In the genomic region with DNA sequence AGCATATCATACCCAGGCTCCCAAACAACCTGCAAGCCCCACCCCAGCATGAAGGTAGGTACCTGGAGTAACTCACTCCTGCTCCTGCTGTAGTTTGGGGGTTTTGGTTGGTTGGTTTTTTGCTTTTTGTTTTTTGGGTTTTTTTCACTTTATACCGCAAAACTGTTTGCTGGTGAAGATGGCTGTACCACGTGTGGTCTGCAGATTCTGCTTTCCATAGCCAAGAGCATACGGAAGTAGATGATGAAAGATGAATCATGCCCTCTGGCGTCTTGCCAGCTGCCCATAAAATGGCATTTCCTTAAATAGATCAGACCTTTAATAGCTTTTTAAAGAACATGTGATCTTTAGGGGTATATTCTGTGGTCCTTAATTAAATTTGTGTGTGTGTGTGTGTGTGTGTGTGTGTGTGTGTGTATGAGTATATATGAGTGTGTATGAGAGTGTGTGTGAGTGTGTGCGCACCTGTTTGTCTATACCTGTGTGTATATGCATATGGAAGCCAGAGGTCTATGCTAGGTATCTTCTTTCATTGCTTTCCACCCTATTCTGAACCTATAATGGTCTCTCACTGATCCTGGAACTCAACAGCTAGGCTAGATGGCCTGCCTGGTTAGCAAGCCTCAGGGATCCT, we compare ENCODE assay signal across 8 mouse cellular contexts. TPM values are rescaled to one million over a fixed set of nuclear protein-coding genes. Genes with fewer than 3 reads are reported as not detected.
DNase-seq lines count a peak whose midpoint lies in the region; ATAC-seq and TF ChIP-seq lines count a peak whose summit lies in the region.

No protein-coding gene starts in this region.

- no peak overlapping the region for H3K27ac ChIP-seq in liver, embryonic 11.5 days (ENCODE audit: low read depth, low read length)
- peak overlapping the region; percentile 70 for H3K27ac ChIP-seq in gastrocnemius, adult 2 months
- H3K27ac ChIP-seq in small intestine, adult 2 months (ENCODE audit: insufficient read depth, low read depth, low read length) = peak overlapping the region; percentile 40; the same call in 1 of the 2 replicates
- no peak overlapping the region for H3K27ac ChIP-seq in forebrain, embryonic 16.5 days (ENCODE audit: low read length)
- no peak overlapping the region for H3K27ac ChIP-seq in hindbrain, embryonic 10.5 days

- H3K9ac ChIP-seq in liver, embryonic 11.5 days (ENCODE audit: low read depth, low read length) = no peak overlapping the region
- no peak overlapping the region for H3K9ac ChIP-seq in forebrain, embryonic 16.5 days (replicated peaks; ENCODE audit: low read depth, low read length)

- H3K4me3 ChIP-seq in liver, embryonic 11.5 days (ENCODE audit: low read depth, low read length) = no peak overlapping the region
- H3K4me3 ChIP-seq in gastrocnemius, adult 2 months = no peak overlapping the region
- no peak overlapping the region for H3K4me3 ChIP-seq in small intestine, adult 2 months (ENCODE audit: low read depth, low read length)
- H3K4me3 ChIP-seq in forebrain, embryonic 16.5 days (replicated peaks; ENCODE audit: low read length) = no peak overlapping the region
- no peak overlapping the region for H3K4me3 ChIP-seq in hindbrain, embryonic 10.5 days

- no peaks in the 10 kb centered on the region for H3K36me3 ChIP-seq in liver, embryonic 11.5 days (ENCODE audit: control insufficient read depth, insufficient read depth, low read length)
- H3K36me3 ChIP-seq in small intestine, adult 2 months (ENCODE audit: control insufficient read depth, insufficient read depth, low read length) = peaks cover 29% of the 10 kb centered on the region
- no peaks in the 10 kb centered on the region; the same call in 1 of the 2 replicates for H3K36me3 ChIP-seq in forebrain, embryonic 16.5 days (ENCODE audit: control insufficient read depth, insufficient read depth)
- peaks cover 69% of the 10 kb centered on the region for H3K36me3 ChIP-seq in hindbrain, embryonic 10.5 days

- H3K4me1 ChIP-seq in liver, embryonic 11.5 days (replicated peaks; ENCODE audit: control insufficient read depth, insufficient read depth, low read length) = peaks cover 36% of the 10 kb centered on the region
- peaks cover 20% of the 10 kb centered on the region for H3K4me1 ChIP-seq in small intestine, adult 2 months (ENCODE audit: control insufficient read depth, insufficient read depth, insufficient read length, low read length)
- peaks cover 14% of the 10 kb centered on the region for H3K4me1 ChIP-seq in forebrain, embryonic 16.5 days (replicated peaks; ENCODE audit: control insufficient read depth, insufficient read depth, low read length)
- H3K4me1 ChIP-seq in hindbrain, embryonic 10.5 days (replicated peaks) = peaks cover 16% of the 10 kb centered on the region

- no peak for TF ChIP-seq CTCF in gastrocnemius, adult 2 months (IDR thresholded peaks at IDR 0.05)
- no peak for TF ChIP-seq CTCF in small intestine, adult 2 months (IDR thresholded peaks at IDR 0.05; ENCODE audit: extremely low read depth, insufficient read length, insufficient replicate concordance, low read depth, low read length)

- WGBS in liver, embryonic 11.5 days = 78% methylated on average over 5 of the region's 5 CpGs
- WGBS in small intestine, adult 2 months = 19% methylated on average over 5 of the region's 5 CpGs
- 74% methylated on average over 5 of the region's 5 CpGs for WGBS in forebrain, embryonic 16.5 days
- 92% methylated on average over 5 of the region's 5 CpGs for WGBS in hindbrain, embryonic 10.5 days

- H3K9me3 ChIP-seq in liver, embryonic 11.5 days (ENCODE audit: control insufficient read depth, low read length) = no peaks in the 10 kb centered on the region
- H3K9me3 ChIP-seq in forebrain, embryonic 16.5 days (ENCODE audit: control insufficient read depth, low read length) = no peaks in the 10 kb centered on the region
- no peaks in the 10 kb centered on the region for H3K9me3 ChIP-seq in hindbrain, embryonic 10.5 days

- DNase-seq in liver = peak; percentile 39
- no peak for DNase-seq in liver, embryonic 11.5 days (ENCODE audit: low spot score)
- peak; percentile 68 for DNase-seq in adipocyte (ENCODE audit: low spot score)
- peak; percentile 77 for DNase-seq in gastrocnemius, adult 2 months
- DNase-seq in kidney, postnatal 14 days = peak; percentile 75
- no peak for DNase-seq in hindbrain, embryonic 10.5 days (ENCODE audit: low spot score)

- H3K27me3 ChIP-seq in liver, embryonic 11.5 days (replicated peaks; ENCODE audit: control insufficient read depth, insufficient read depth, low read length) = no peaks in the 10 kb centered on the region
- no peaks in the 10 kb centered on the region for H3K27me3 ChIP-seq in small intestine, adult 2 months (ENCODE audit: control insufficient read depth, insufficient read depth, low read length)
- H3K27me3 ChIP-seq in forebrain, embryonic 16.5 days (replicated peaks; ENCODE audit: control insufficient read depth, insufficient read depth, low read length) = no peaks in the 10 kb centered on the region
- H3K27me3 ChIP-seq in hindbrain, embryonic 10.5 days (ENCODE audit: insufficient read depth, poor library complexity, severe bottlenecking) = no peaks in the 10 kb centered on the region

- intact Hi-C loops in gastrocnemius, adult 2 months (cut with DNase I) = no loop called here

- ATAC-seq in liver, embryonic 11.5 days (replicated peaks; ENCODE audit: low FRiP score) = no peak
- no peak for ATAC-seq in forebrain, embryonic 16.5 days

- TF ChIP-seq POLR2A in small intestine, adult 2 months (IDR thresholded peaks at IDR 0.05; ENCODE audit: low read depth, low read length) = no peak

- H3K4me2 ChIP-seq in liver, embryonic 11.5 days = no peak overlapping the region
- no peak overlapping the region for H3K4me2 ChIP-seq in forebrain, embryonic 16.5 days (ENCODE audit: low read length)

RNA-seq across cellular contexts. Expression of a gene that starts 16.8 kb away (rescaled TPM):
- polyA plus RNA-seq in liver, embryonic 11.5 days (2014; fragmentation: Nextera tagmentation; extraction: Ambion mirVana) = 5.1 and 6.0 TPM in 2 replicates
- total RNA-seq in gastrocnemius, adult 2 months (2021) = under 1 TPM; 0.92 to 0.98 TPM
- polyA plus RNA-seq in small intestine, adult 2 months (2012; rRNA removed) = 2.5 and 7.5 TPM in 2 replicates
- polyA plus RNA-seq in forebrain, embryonic 16.5 days (2015; fragmentation: Nextera tagmentation; extraction: Ambion mirVana) = 9.9 and 11.7 TPM in 2 replicates
- 2.2 and 2.4 TPM in 2 replicates for polyA plus RNA-seq in hindbrain, embryonic 10.5 days (2016; fragmentation: Nextera tagmentation; extraction: Ambion mirVana)

Comparison
In these comparisons a context has a peak if more than half of its experiments do, and no peak if none do; other contexts are left out.
1. DNase-seq: peak in liver (single experiment), adipocyte (single experiment), gastrocnemius, adult 2 months (single experiment) and kidney, postnatal 14 days (single experiment); none in liver, embryonic 11.5 days (single experiment) and hindbrain, embryonic 10.5 days (single experiment).
2. H3K27ac ChIP-seq: peak in gastrocnemius, adult 2 months (single experiment) and small intestine, adult 2 months (single experiment); none in liver, embryonic 11.5 days (single experiment), forebrain, embryonic 16.5 days (single experiment) and hindbrain, embryonic 10.5 days (single experiment).